Mouse (Mus musculus) embryonic facial prominence, embryonic 12.5 days (tissue): ENCODE measurements at regions not wholly inside any gene's neighbourhood (a gene's known extent, or its start where the extent isn't known, plus 50 kb on each side); places are given as distances from the start of the nearest gene placed in this dataset.

ENCODE experiments used
- ATAC-seq: fragments of 200-750 bp; cut with Nextera tagmentation; 2 replicates; pipeline ENCODE4 v1.8.0; 2017; ENCODE audit not compliant: insufficient number of reproducible peaks, insufficient read depth, low FRiP score, low TSS enrichment
- H3K27ac ChIP-seq: fragments of 300-500 bp; sonication (generic); 2 replicates; pipeline ENCODE4 v1.5.1; 2016; ENCODE audit warnings: mild to moderate bottlenecking
- H3K27me3 ChIP-seq: fragments of 300-500 bp; sonication (generic); 2 replicates; pipeline ENCODE4 v1.6.1; 2016; ENCODE audit warnings: mild to moderate bottlenecking, moderate library complexity
- H3K36me3 ChIP-seq: fragments of 300-500 bp; sonication (generic); 2 replicates; pipeline ENCODE4 v1.6.1; 2016; ENCODE audit warnings: mild to moderate bottlenecking
- H3K4me1 ChIP-seq: fragments of 300-500 bp; sonication (generic); 2 replicates; pipeline ENCODE4 v1.6.1; 2016
- H3K4me2 ChIP-seq: fragments of 300-500 bp; sonication (generic); replicated peaks from 2 replicates; pipeline ENCODE4 v1.6.1; 2016; ENCODE audit warnings: mild to moderate bottlenecking, moderate library complexity
- H3K4me3 ChIP-seq: fragments of 300-500 bp; sonication (generic); 2 replicates; pipeline ENCODE4 v1.5.1; 2016; ENCODE audit warnings: mild to moderate bottlenecking
- H3K9ac ChIP-seq: fragments of 300-500 bp; sonication (generic); 2 replicates; pipeline ENCODE4 v1.6.1; 2016; ENCODE audit warnings: mild to moderate bottlenecking, moderate library complexity
- H3K9me3 ChIP-seq: fragments of 300-500 bp; sonication (generic); 2 replicates; pipeline ENCODE4 v1.6.1; 2016; ENCODE audit warnings: mild to moderate bottlenecking, moderate library complexity
- WGBS: fragments of 180-500 bp; shearing (Covaris S2); methylation state at CpG from one replicate; pipeline ENCODE4 v1.1.7; 2016; 5-methylcytosine and 5-hydroxymethylcytosine counted together

GRCm38 (mm10) chr1:75693231-75693914 is 147.3 kb downstream of the Slc4a3 start:
- Histone ChIP-seq H3K9me3 (no peaks in the 10 kb centered on the region), H3K4me3 (no peak overlapping the region), H3K4me2 (no peak overlapping the region), H3K4me1 (peaks cover 9% of the 10 kb centered on the region), H3K27me3 (no peaks in the 10 kb centered on the region), H3K36me3 (no peaks in the 10 kb centered on the region), H3K9ac (no peak overlapping the region), H3K27ac (peak overlapping the region; percentile 72)
- WGBS = 29% methylated on average over 12 of the region's 12 CpGs
- peak; percentile 74 for ATAC-seq

DNA sequence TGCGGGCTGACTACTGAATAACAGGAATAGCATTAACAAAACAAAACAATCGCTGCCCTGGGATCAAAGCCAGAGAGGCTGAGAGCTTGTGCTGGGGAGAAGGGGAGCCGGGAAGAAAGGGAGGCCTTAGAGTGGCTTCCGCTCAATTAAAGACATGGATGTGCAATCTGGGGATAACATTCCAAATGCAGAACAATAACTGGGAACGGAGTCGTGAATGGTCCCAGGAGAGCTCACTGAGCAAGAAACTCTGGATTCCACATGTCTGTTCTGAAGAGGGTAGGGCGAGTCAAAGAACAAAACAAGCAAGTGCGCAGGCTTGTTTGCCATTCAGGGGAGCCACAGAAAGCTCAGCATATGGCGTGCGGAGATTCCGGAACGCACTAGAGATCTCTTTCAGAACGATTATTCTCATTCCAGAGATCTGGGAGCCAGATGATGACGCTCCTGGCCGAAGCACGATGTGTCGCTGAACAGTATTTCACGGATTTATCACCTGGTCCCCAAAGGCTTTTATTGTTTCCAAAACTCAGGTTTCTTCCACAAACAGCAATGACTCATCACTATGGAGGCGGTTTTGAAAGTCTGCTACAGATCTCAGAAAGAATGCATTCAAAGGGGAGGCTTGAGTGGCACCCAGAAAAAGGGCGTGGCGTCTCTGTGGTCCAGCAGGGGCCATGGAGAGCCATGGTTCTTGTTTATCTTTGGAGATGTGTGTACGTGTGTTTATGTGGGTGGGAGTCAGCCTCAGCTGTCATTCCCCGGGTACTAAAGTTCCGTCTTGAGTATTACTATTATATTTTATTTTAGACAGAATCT is 159.0 kb downstream of the Slc4a3 start:
- Histone ChIP-seq H3K36me3 (no peaks in the 10 kb centered on the region), H3K9me3 (no peaks in the 10 kb centered on the region), H3K9ac (no peak overlapping the region), H3K4me1 (peaks cover 7% of the 10 kb centered on the region; the same call in 1 of the 2 replicates), H3K4me2 (peak overlapping the region; percentile 10), H3K27me3 (no peaks in the 10 kb centered on the region), H3K4me3 (no peak overlapping the region), H3K27ac (peak overlapping the region; percentile 36; the same call in 1 of the 2 replicates)
- WGBS = 37% methylated on average over 24 of the region's 24 CpGs
- ATAC-seq = peak; percentile 28; the same call in 1 of the 2 replicates

DNA sequence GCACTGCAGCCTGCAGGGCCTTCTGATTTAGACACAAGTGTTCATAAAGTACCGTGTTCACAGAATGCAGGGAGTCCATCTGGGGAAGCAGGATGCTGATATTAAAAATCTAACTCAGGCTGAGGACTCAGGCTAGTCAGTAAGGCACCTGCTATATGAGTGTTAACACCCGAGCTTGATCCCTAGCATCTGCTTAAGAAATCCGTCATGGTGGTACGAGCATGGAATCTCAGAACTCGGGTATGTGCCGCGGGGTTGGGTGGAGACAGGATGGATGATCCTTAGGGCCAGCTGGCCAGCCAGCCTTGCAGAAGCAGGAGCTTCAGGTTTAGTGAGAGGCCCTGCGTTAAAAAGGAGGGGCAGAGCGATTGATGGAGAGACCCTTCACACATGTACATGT is 160.1 kb downstream of the Slc4a3 start:
- H3K9ac ChIP-seq = no peak overlapping the region
- peaks cover 7% of the 10 kb centered on the region; the same call in 1 of the 2 replicates for H3K4me1 ChIP-seq
- H3K4me3 ChIP-seq = no peak overlapping the region
- H3K27ac ChIP-seq = no peak overlapping the region
- H3K36me3 ChIP-seq = no peaks in the 10 kb centered on the region
- H3K27me3 ChIP-seq = no peaks in the 10 kb centered on the region
- 76% methylated on average over 9 of the region's 9 CpGs for WGBS
- no peak overlapping the region for H3K4me2 ChIP-seq
- ATAC-seq = no peak
- H3K9me3 ChIP-seq = no peaks in the 10 kb centered on the region

- Histone ChIP-seq H3K36me3 (no peaks in the 10 kb centered on the region), H3K4me2 (no peak overlapping the region), H3K9me3 (no peaks in the 10 kb centered on the region), H3K9ac (no peak overlapping the region), H3K4me3 (no peak overlapping the region), H3K4me1 (no peaks in the 10 kb centered on the region), H3K27me3 (no peaks in the 10 kb centered on the region), H3K27ac (no peak overlapping the region)
- 83% methylated on average over 5 of the region's 5 CpGs for WGBS
- ATAC-seq = no peak
Observed at GRCm38 (mm10) chr1:75723431-75723830, 177.4 kb downstream of the Slc4a3 start.

- Histone ChIP-seq H3K27ac (no peak overlapping the region), H3K4me1 (no peaks in the 10 kb centered on the region), H3K4me3 (no peak overlapping the region), H3K36me3 (no peaks in the 10 kb centered on the region), H3K9me3 (no peaks in the 10 kb centered on the region), H3K27me3 (no peaks in the 10 kb centered on the region), H3K9ac (no peak overlapping the region), H3K4me2 (no peak overlapping the region)
- WGBS = 82% methylated on average over 2 of the region's 2 CpGs
- no peak for ATAC-seq
Observed at GRCm38 (mm10) chr1:75725329-75725728, 179.3 kb downstream of the Slc4a3 start.

- Histone ChIP-seq H3K9me3 (no peaks in the 10 kb centered on the region), H3K9ac (no peak overlapping the region), H3K4me3 (no peak overlapping the region), H3K36me3 (no peaks in the 10 kb centered on the region), H3K4me2 (no peak overlapping the region), H3K4me1 (0 out of 2 replicates have a peak, but pooled peaks cover 5% of the 10 kb centered on the region), H3K27ac (no peak overlapping the region), H3K27me3 (no peaks in the 10 kb centered on the region)
- 65% methylated on average over 2 of the region's 2 CpGs for WGBS
- no peak for ATAC-seq
Observed at GRCm38 (mm10) chr1:75728859-75729258, 182.8 kb downstream of the Slc4a3 start.

DNA sequence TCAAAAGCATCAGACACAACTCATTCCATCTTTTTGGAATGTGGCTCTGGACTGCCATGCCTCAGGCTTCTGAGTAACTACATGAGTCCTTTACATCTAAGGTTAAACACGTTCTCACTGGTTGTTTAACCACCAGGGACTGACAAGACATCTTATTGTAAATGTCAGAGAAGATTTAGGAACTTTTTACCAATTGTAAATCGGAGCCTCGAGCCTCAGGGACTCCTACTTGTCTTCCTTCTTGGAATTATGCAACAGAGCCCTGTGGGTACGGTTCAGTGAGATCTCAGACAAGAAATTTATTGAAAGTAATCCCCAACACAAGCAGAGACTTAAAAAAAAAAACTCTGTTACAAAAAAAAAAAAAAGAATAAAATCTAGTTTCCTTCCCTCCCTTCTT is 187.7 kb downstream of the Slc4a3 start:
- H3K4me2 ChIP-seq = no peak overlapping the region
- H3K9me3 ChIP-seq = no peaks in the 10 kb centered on the region
- no peak overlapping the region for H3K27ac ChIP-seq
- H3K36me3 ChIP-seq = no peaks in the 10 kb centered on the region
- WGBS = 42% methylated on average over 4 of the region's 4 CpGs
- H3K27me3 ChIP-seq = no peaks in the 10 kb centered on the region
- H3K4me1 ChIP-seq = 0 out of 2 replicates have a peak, but pooled peaks cover 6% of the 10 kb centered on the region
- no peak for ATAC-seq
- H3K9ac ChIP-seq = no peak overlapping the region
- no peak overlapping the region for H3K4me3 ChIP-seq

- Histone ChIP-seq H3K4me2 (no peak overlapping the region), H3K27me3 (no peaks in the 10 kb centered on the region), H3K4me3 (no peak overlapping the region), H3K9ac (no peak overlapping the region), H3K36me3 (no peaks in the 10 kb centered on the region), H3K27ac (no peak overlapping the region), H3K4me1 (0 out of 2 replicates have a peak, but pooled peaks cover 5% of the 10 kb centered on the region), H3K9me3 (no peaks in the 10 kb centered on the region)
- 41% methylated on average over 5 of the region's 5 CpGs for WGBS
- ATAC-seq = no peak
Observed at GRCm38 (mm10) chr1:75738651-75739050, 192.6 kb downstream of the Slc4a3 start.

DNA sequence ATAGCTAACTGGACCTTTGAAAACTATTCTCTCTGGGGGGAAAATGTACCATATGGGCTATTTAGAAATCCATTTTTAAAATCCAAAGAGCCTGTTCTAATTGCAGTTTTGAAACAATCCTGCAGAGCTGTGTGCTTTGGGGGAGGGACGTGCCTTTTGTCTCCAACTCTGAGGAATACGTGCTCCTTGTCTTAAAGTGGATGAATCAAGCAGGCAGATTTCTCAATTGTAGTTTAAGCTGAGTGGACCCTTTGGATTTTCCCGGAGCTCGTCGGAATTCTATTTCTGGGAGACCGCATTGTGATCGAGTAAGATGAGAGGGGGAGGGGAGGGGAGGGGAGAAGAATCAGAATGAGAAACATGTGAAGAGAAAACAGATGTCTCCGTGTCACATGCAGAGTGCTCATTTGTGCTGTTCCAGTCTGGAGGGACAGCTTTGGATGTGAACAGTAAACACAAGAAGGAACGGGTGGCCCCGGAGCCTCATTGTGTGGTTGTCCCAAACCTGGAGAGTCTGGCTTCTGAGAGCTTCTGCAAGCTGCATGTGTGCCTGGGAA is 203.7 kb downstream of the Slc4a3 start:
- Histone ChIP-seq H3K4me3 (no peak overlapping the region), H3K27ac (peak overlapping the region; percentile 73), H3K4me2 (no peak overlapping the region), H3K4me1 (peaks cover 12% of the 10 kb centered on the region), H3K9ac (no peak overlapping the region), H3K9me3 (no peaks in the 10 kb centered on the region), H3K27me3 (no peaks in the 10 kb centered on the region), H3K36me3 (no peaks in the 10 kb centered on the region)
- 22% methylated on average over 10 of the region's 10 CpGs for WGBS
- ATAC-seq = no peak

DNA sequence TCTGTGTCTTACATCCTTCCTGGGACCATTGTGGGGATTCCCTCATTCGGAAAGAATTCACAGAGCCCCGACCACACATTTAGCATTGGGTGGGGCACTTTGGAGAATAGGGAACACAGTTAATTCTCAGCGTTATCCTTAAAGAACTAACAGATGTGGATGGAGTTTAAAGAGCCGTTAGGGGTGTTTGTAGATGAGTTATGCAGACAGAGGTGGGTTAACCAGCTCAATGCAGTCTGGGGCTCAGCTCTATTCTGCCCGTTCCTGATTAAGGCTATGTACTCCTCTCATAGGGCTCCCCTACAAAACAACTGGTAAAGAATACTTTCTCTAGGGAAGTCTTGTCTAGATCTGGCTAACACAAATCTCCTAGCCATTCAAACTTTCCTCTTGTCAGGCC is 226.1 kb downstream of the Slc4a3 start:
- Histone ChIP-seq H3K4me1 (peaks cover 13% of the 10 kb centered on the region; the same call in 1 of the 2 replicates), H3K9me3 (no peaks in the 10 kb centered on the region), H3K36me3 (no peaks in the 10 kb centered on the region), H3K4me2 (no peak overlapping the region), H3K4me3 (no peak overlapping the region), H3K27ac (no peak overlapping the region), H3K9ac (no peak overlapping the region), H3K27me3 (no peaks in the 10 kb centered on the region)
- ATAC-seq = 0 out of 2 replicates have a peak, but pooled peaks have one; percentile 56
- WGBS = 46% methylated on average over 5 of the region's 5 CpGs

GRCm38 (mm10) chr1:75773014-75773413 is 226.9 kb downstream of the Slc4a3 start:
- no peaks in the 10 kb centered on the region for H3K9me3 ChIP-seq
- no peaks in the 10 kb centered on the region for H3K27me3 ChIP-seq
- 49% methylated on average over 5 of the region's 5 CpGs for WGBS
- H3K36me3 ChIP-seq = no peaks in the 10 kb centered on the region
- H3K27ac ChIP-seq = no peak overlapping the region
- no peak overlapping the region for H3K4me3 ChIP-seq
- no peak for ATAC-seq
- H3K4me2 ChIP-seq = no peak overlapping the region
- no peak overlapping the region for H3K9ac ChIP-seq
- H3K4me1 ChIP-seq = peaks cover 13% of the 10 kb centered on the region; the same call in 1 of the 2 replicates

DNA sequence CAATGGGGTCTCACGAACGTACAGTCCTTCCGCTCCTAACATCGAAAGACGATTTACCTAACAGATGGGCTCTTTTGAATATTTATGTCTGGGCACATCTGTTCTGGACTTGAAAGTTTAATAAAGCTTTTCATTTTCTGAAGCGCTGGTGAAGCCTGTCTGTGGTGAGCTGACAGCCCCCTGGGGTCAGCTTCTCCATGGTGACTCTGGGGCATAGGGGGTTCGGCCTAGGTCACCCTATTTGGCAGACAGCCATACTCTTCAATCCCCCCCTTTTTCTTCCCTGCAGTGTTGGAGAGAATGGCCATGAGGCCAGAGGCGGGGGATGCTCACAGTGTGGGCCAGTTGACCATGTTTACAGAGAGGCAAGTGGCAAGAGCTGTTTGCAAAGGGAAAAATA is 232.8 kb downstream of the Slc4a3 start:
- WGBS = 75% methylated on average over 8 of the region's 8 CpGs
- H3K27ac ChIP-seq = no peak overlapping the region
- no peak overlapping the region for H3K4me2 ChIP-seq
- H3K27me3 ChIP-seq = no peaks in the 10 kb centered on the region
- H3K4me3 ChIP-seq = no peak overlapping the region
- no peaks in the 10 kb centered on the region for H3K4me1 ChIP-seq
- ATAC-seq = no peak
- no peaks in the 10 kb centered on the region for H3K36me3 ChIP-seq
- H3K9me3 ChIP-seq = no peaks in the 10 kb centered on the region
- no peak overlapping the region for H3K9ac ChIP-seq
